Mouse (Mus musculus): ENCODE data around the gene AU022252. TPM values are rescaled to one million over a fixed set of nuclear protein-coding genes. Genes with fewer than 3 reads are reported as not detected.

Gene AU022252
- total RNA-seq (2023), result 1 to 10 TPM; 3.3 to 3.5 TPM

GRCm38 (mm10) chr4:119232410-119233255, at the start of gene AU022252, which contains the start of gene P3h1:
AU022252 (minus strand) TSS chr4:119232712.
P3h1 (plus strand) TSS chr4:119232915.

GRCm38 (mm10) chr4:119255351-119255750, 22.8 kb upstream of the AU022252 start, which contains the start of gene Cldn19:
Cldn19 (plus strand) TSS chr4:119255414.

GRCm38 (mm10) chr4:119218169-119218568, 14.3 kb downstream of the AU022252 start, which contains the start of gene Tmem269:
Tmem269 (minus strand) TSS chr4:119218217.

GRCm38 (mm10) chr4:119194909-119195581, 37.5 kb downstream of the AU022252 start, which contains the start of gene Svbp:
Svbp (plus strand) TSS chr4:119195306.

GRCm38 (mm10) chr4:119189864-119190263, 42.6 kb downstream of the AU022252 start, which contains the start of gene Ermap:
Ermap (minus strand) TSS chr4:119190011.

GRCm38 (mm10) chr4:119173851-119174453, 58.6 kb downstream of the AU022252 start, which contains the start of gene Zfp691:
Zfp691 (minus strand) TSS chr4:119174195.

Other genes starting within 250 kb of the AU022252 start
- gene Slc2a1, start 124.0 kb downstream of the AU022252 start, total RNA-seq (2023), result 10 to 100 TPM; 30.0 to 30.1 TPM
- 1 to 10 TPM; 3.9 to 6.7 TPM for gene Zfp691, start 58.5 kb downstream of the AU022252 start, total RNA-seq (2023)
- 10 to 100 TPM; 15.2 to 36.4 TPM for gene Ermap, start 42.7 kb downstream of the AU022252 start, total RNA-seq (2023)
- 10 to 100 TPM; 11.8 to 13.4 TPM for gene Svbp, start 37.4 kb downstream of the AU022252 start, total RNA-seq (2023)
- gene Tmem269, start 14.5 kb downstream of the AU022252 start, total RNA-seq (2023), result not detected
- gene P3h1, start 203 bp upstream of the AU022252 start, total RNA-seq (2023), result 1 to 10 TPM; 2.7 to 3.0 TPM
- not detected for gene Cldn19, start 22.7 kb upstream of the AU022252 start, total RNA-seq (2023)
- 100 to 1,000 TPM; 299 to 332 TPM for gene Ybx1, start 61.9 kb upstream of the AU022252 start, total RNA-seq (2023)
- gene Ppih, start 87.8 kb upstream of the AU022252 start, total RNA-seq (2023), result 10 to 100 TPM; 21.5 to 22.1 TPM
- not detected for gene Ccdc30, start 182.8 kb upstream of the AU022252 start, total RNA-seq (2023)
- 1 to 10 TPM in 1 of 2 experiments, under 1 TPM in 1; 0.89 to 1.6 TPM for gene Ppcs, start 189.7 kb upstream of the AU022252 start, total RNA-seq (2023)
- gene Zmynd12, start 190.1 kb upstream of the AU022252 start, total RNA-seq (2023), result not detected